Mouse (Mus musculus) adrenal gland, postnatal 25 days (tissue): ENCODE measurements at regions not wholly inside any gene's neighbourhood (a gene's known extent, or its start where the extent isn't known, plus 50 kb on each side); places are given as distances from the start of the nearest gene placed in this dataset.
A peak's percentile ranks its signal among the peaks of the same experiment; 100 is the strongest.

Experiments used
- DNase-seq: peaks from one replicate; pipeline ENCODE4 v3.0.0; 2021; ENCODE audit warnings: mixed read lengths

GRCm38 (mm10) chr3:70097813-70098212, 90.4 kb downstream of the Otol1 start:
- DNase-seq, result no peak

- no peak for DNase-seq
These were observed 94.7 kb downstream of the Otol1 start for GRCm38 (mm10) chr3:70102091-70102490.

- no peak for DNase-seq
These were observed 95.3 kb downstream of the Otol1 start for GRCm38 (mm10) chr3:70102593-70103213.

GRCm38 (mm10) chr3:70103983-70104827, 96.8 kb downstream of the Otol1 start:
- DNase-seq, result peak; percentile 66

GRCm38 (mm10) chr3:70104828-70105399, 97.5 kb downstream of the Otol1 start:
- peak; percentile 25 for DNase-seq

- no peak for DNase-seq
These were observed 98.1 kb downstream of the Otol1 start for GRCm38 (mm10) chr3:70105561-70105960.

GRCm38 (mm10) chr3:70106141-70106540, 98.7 kb downstream of the Otol1 start:
- DNase-seq, result no peak

GRCm38 (mm10) chr3:70126212-70126611, 118.8 kb downstream of the Otol1 start:
- DNase-seq, result no peak

- no peak for DNase-seq
These were observed 123.0 kb downstream of the Otol1 start for GRCm38 (mm10) chr3:70130241-70131029.

GRCm38 (mm10) chr3:70134963-70135362, 127.5 kb downstream of the Otol1 start:
- no peak for DNase-seq

- DNase-seq, result no peak
These were observed 131.1 kb downstream of the Otol1 start for GRCm38 (mm10) chr3:70138488-70138887.

- no peak for DNase-seq
These were observed 131.5 kb downstream of the Otol1 start for GRCm38 (mm10) chr3:70138926-70139325.

- DNase-seq, result no peak
These were observed 138.3 kb downstream of the Otol1 start for GRCm38 (mm10) chr3:70145728-70146127.

- no peak for DNase-seq
These were observed 143.7 kb downstream of the Otol1 start for GRCm38 (mm10) chr3:70151156-70151555.

GRCm38 (mm10) chr3:70160043-70160442, 152.6 kb downstream of the Otol1 start:
- no peak for DNase-seq

GRCm38 (mm10) chr3:70171667-70172066, 164.3 kb downstream of the Otol1 start:
- no peak for DNase-seq

- DNase-seq, result no peak
These were observed 169.0 kb downstream of the Otol1 start for GRCm38 (mm10) chr3:70176391-70176790.

- DNase-seq, result no peak
These were observed 174.2 kb downstream of the Otol1 start for GRCm38 (mm10) chr3:70181611-70182010.

- no peak for DNase-seq
These were observed 183.3 kb downstream of the Otol1 start for GRCm38 (mm10) chr3:70190741-70191140.

GRCm38 (mm10) chr3:70196671-70197070, 189.3 kb downstream of the Otol1 start:
- no peak for DNase-seq

GRCm38 (mm10) chr3:70198890-70199289, 191.5 kb downstream of the Otol1 start:
- DNase-seq, result no peak

- DNase-seq, result no peak
These were observed 194.0 kb downstream of the Otol1 start for GRCm38 (mm10) chr3:70201334-70201943.
